Mouse (Mus musculus) midbrain, embryonic 10.5 days (tissue): ENCODE results near the gene Azi2. TPM values are rescaled to one million over a fixed set of nuclear protein-coding genes. Genes with fewer than 3 reads are reported as not detected.

Experiments used
- DNase-seq: peaks from one replicate; pipeline ENCODE4 v3.0.0-alpha.2; 2017; ENCODE audit warnings: low spot score
- H3K27ac ChIP-seq: fragments of 300-500 bp; sonication (generic); replicated peaks from 2 replicates; pipeline ENCODE4 v1.5.1; 2016; ENCODE audit warnings: mild to moderate bottlenecking
- H3K27me3 ChIP-seq: fragments of 300-500 bp; sonication (generic); 2 replicates; pipeline ENCODE4 v1.6.1; 2016; ENCODE audit warnings: low read depth, mild to moderate bottlenecking; ENCODE audit not compliant: poor library complexity, severe bottlenecking
- H3K36me3 ChIP-seq: fragments of 300-500 bp; sonication (generic); 2 replicates; pipeline ENCODE4 v1.6.1; 2016; ENCODE audit warnings: mild to moderate bottlenecking, moderate library complexity
- H3K4me1 ChIP-seq: fragments of 300-500 bp; sonication (generic); 2 replicates; pipeline ENCODE4 v1.6.1; 2016
- H3K4me3 ChIP-seq: fragments of 300-500 bp; sonication (generic); 2 replicates; pipeline ENCODE4 v1.5.1; 2016; ENCODE audit warnings: mild to moderate bottlenecking, moderate library complexity
- H3K9me3 ChIP-seq: fragments of 300-500 bp; sonication (generic); replicated peaks from 2 replicates; pipeline ENCODE4 v1.6.1; 2016; ENCODE audit warnings: mild to moderate bottlenecking
- WGBS: fragments of 180-500 bp; shearing (Covaris S2); methylation state at CpG from one replicate; pipeline ENCODE4 v1.1.7; 2016; 5-methylcytosine and 5-hydroxymethylcytosine counted together
- polyA plus RNA-seq: library from polyadenylated mRNA; unstranded; fragments of >200 nt; fragmentation: Nextera tagmentation; extraction: Ambion mirVana; gene quantifications from 2 replicates; pipeline ENCODE4 v1.2.1, GENCODE M21; 2016

The Azi2 gene
- polyA plus RNA-seq, 1 experiment from 2014 or later: 57.5 TPM

GRCm38 (mm10) chr9:118042738-118043137, 2.4 kb downstream of the Azi2 start:
- H3K9me3 ChIP-seq: no peaks in the 10 kb centered on the region
- H3K4me3 ChIP-seq: no peak overlapping the region
- no peaks in the 10 kb centered on the region for H3K27me3 ChIP-seq
- 96% methylated on average over 4 of the region's 4 CpGs for WGBS
- H3K36me3 ChIP-seq: peaks cover 7% of the 10 kb centered on the region
- peaks cover 16% of the 10 kb centered on the region for H3K4me1 ChIP-seq
- DNase-seq: no peak
- no peak overlapping the region for H3K27ac ChIP-seq

- Histone ChIP-seq H3K27me3 (no peaks in the 10 kb centered on the region), H3K27ac (no peak overlapping the region), H3K4me3 (no peak overlapping the region), H3K36me3 (peaks cover 13% of the 10 kb centered on the region), H3K9me3 (no peaks in the 10 kb centered on the region), H3K4me1 (peaks cover 16% of the 10 kb centered on the region)
- DNase-seq: no peak
- 94% methylated on average over 3 of the region's 3 CpGs for WGBS
Observed at GRCm38 (mm10) chr9:118043581-118043980, 3.3 kb downstream of the Azi2 start.

- no peaks in the 10 kb centered on the region for H3K9me3 ChIP-seq
- no peak for DNase-seq
- no peak overlapping the region for H3K27ac ChIP-seq
- 61% methylated on average over 1 of the region's 1 CpGs for WGBS
- H3K27me3 ChIP-seq: no peaks in the 10 kb centered on the region
- peaks cover 14% of the 10 kb centered on the region for H3K4me1 ChIP-seq
- peaks cover 27% of the 10 kb centered on the region for H3K36me3 ChIP-seq
- no peak overlapping the region for H3K4me3 ChIP-seq
Observed at GRCm38 (mm10) chr9:118045011-118045533, 4.8 kb downstream of the Azi2 start.

GRCm38 (mm10) chr9:118053286-118053685, 13.0 kb downstream of the Azi2 start:
- DNase-seq: no peak
- no peaks in the 10 kb centered on the region for H3K27me3 ChIP-seq
- 62% methylated on average over 1 of the region's 1 CpGs for WGBS
- no peak overlapping the region for H3K27ac ChIP-seq
- peaks cover 68% of the 10 kb centered on the region for H3K36me3 ChIP-seq
- no peaks in the 10 kb centered on the region for H3K4me1 ChIP-seq
- no peak overlapping the region for H3K4me3 ChIP-seq
- H3K9me3 ChIP-seq: no peaks in the 10 kb centered on the region

GRCm38 (mm10) chr9:118059101-118059500, 18.8 kb downstream of the Azi2 start:
- no peak overlapping the region for H3K27ac ChIP-seq
- H3K4me1 ChIP-seq: no peaks in the 10 kb centered on the region
- H3K27me3 ChIP-seq: no peaks in the 10 kb centered on the region
- WGBS: 93% methylated on average over 3 of the region's 3 CpGs
- no peak for DNase-seq
- H3K9me3 ChIP-seq: no peaks in the 10 kb centered on the region
- peaks cover 71% of the 10 kb centered on the region for H3K36me3 ChIP-seq
- no peak overlapping the region for H3K4me3 ChIP-seq

GRCm38 (mm10) chr9:118070442-118070841, 30.1 kb downstream of the Azi2 start:
- DNase-seq: no peak

GRCm38 (mm10) chr9:118071337-118071736, 31.0 kb downstream of the Azi2 start:
- Histone ChIP-seq H3K27ac (no peak overlapping the region), H3K4me1 (no peaks in the 10 kb centered on the region), H3K4me3 (no peak overlapping the region), H3K36me3 (peaks cover 37% of the 10 kb centered on the region), H3K9me3 (no peaks in the 10 kb centered on the region), H3K27me3 (no peaks in the 10 kb centered on the region)
- DNase-seq: no peak
- 86% methylated on average over 3 of the region's 3 CpGs for WGBS

More at GRCm38 (mm10) chr9:118070442-118070841, 30.1 kb downstream of the Azi2 start:
- H3K9me3 ChIP-seq: no peaks in the 10 kb centered on the region
- H3K27me3 ChIP-seq: no peaks in the 10 kb centered on the region
- H3K4me3 ChIP-seq: no peak overlapping the region
- H3K36me3 ChIP-seq: peaks cover 45% of the 10 kb centered on the region
- 97% methylated on average over 6 of the region's 6 CpGs for WGBS
- no peaks in the 10 kb centered on the region for H3K4me1 ChIP-seq
- no peak overlapping the region for H3K27ac ChIP-seq

GRCm38 (mm10) chr9:118072101-118072500, 31.8 kb downstream of the Azi2 start:
- Histone ChIP-seq H3K4me3 (no peak overlapping the region), H3K36me3 (peaks cover 30% of the 10 kb centered on the region)
- 89% methylated on average over 5 of the region's 5 CpGs for WGBS

GRCm38 (mm10) chr9:118073358-118073757, 33.1 kb downstream of the Azi2 start:
- Histone ChIP-seq H3K4me1 (no peaks in the 10 kb centered on the region), H3K27me3 (no peaks in the 10 kb centered on the region), H3K27ac (no peak overlapping the region), H3K4me3 (no peak overlapping the region), H3K36me3 (peaks cover 20% of the 10 kb centered on the region), H3K9me3 (no peaks in the 10 kb centered on the region)
- DNase-seq: no peak
- WGBS: 94% methylated on average over 3 of the region's 3 CpGs

More at GRCm38 (mm10) chr9:118072101-118072500, 31.8 kb downstream of the Azi2 start:
- Histone ChIP-seq H3K27ac (no peak overlapping the region), H3K27me3 (no peaks in the 10 kb centered on the region), H3K4me1 (no peaks in the 10 kb centered on the region), H3K9me3 (no peaks in the 10 kb centered on the region)
- DNase-seq: no peak

- peak overlapping the region; percentile 25; the same call in 1 of the 2 replicates for H3K4me3 ChIP-seq
- H3K4me1 ChIP-seq: peaks cover 6% of the 10 kb centered on the region
- no peaks in the 10 kb centered on the region for H3K9me3 ChIP-seq
- 52% methylated on average over 22 of the region's 22 CpGs for WGBS
- H3K36me3 ChIP-seq: no peaks in the 10 kb centered on the region
- peak overlapping the region; percentile 66; the same call in 1 of the 2 replicates for H3K27ac ChIP-seq
- no peaks in the 10 kb centered on the region for H3K27me3 ChIP-seq
- DNase-seq: peak; percentile 21
Observed at GRCm38 (mm10) chr9:118082575-118083431, 42.5 kb downstream of the Azi2 start.

- Histone ChIP-seq H3K4me1 (peaks cover 6% of the 10 kb centered on the region), H3K27me3 (no peaks in the 10 kb centered on the region), H3K27ac (no peak overlapping the region), H3K9me3 (no peaks in the 10 kb centered on the region), H3K36me3 (no peaks in the 10 kb centered on the region), H3K4me3 (no peak overlapping the region)
- 85% methylated on average over 4 of the region's 4 CpGs for WGBS
- DNase-seq: no peak
Observed at GRCm38 (mm10) chr9:118083834-118084233, 43.5 kb downstream of the Azi2 start.

- Histone ChIP-seq H3K27me3 (no peaks in the 10 kb centered on the region), H3K4me3 (no peak overlapping the region), H3K4me1 (no peaks in the 10 kb centered on the region), H3K9me3 (no peaks in the 10 kb centered on the region), H3K27ac (no peak overlapping the region), H3K36me3 (no peaks in the 10 kb centered on the region)
- DNase-seq: no peak
- WGBS: 69% methylated on average over 4 of the region's 4 CpGs
Observed at GRCm38 (mm10) chr9:118099395-118099794, 59.1 kb downstream of the Azi2 start.

GRCm38 (mm10) chr9:118100484-118100883, 60.2 kb downstream of the Azi2 start:
- H3K27me3 ChIP-seq: no peaks in the 10 kb centered on the region
- DNase-seq: no peak
- H3K36me3 ChIP-seq: no peaks in the 10 kb centered on the region
- 95% methylated on average over 2 of the region's 2 CpGs for WGBS
- H3K4me1 ChIP-seq: no peaks in the 10 kb centered on the region
- no peak overlapping the region for H3K4me3 ChIP-seq
- no peaks in the 10 kb centered on the region for H3K9me3 ChIP-seq
- no peak overlapping the region for H3K27ac ChIP-seq
